Mouse (Mus musculus) right cerebral cortex, postnatal 14 days (tissue): ENCODE results near the gene Rragd.
"Not testable (repeated sequence)": the region's sequence is repeated elsewhere in the genome, so short reads cannot be mapped to it uniquely, and the experiment has no call there.

Source experiments
- DNase-seq: peaks from one replicate; pipeline ENCODE4 v3.0.0; 2022

Gene Rragd

DNA sequence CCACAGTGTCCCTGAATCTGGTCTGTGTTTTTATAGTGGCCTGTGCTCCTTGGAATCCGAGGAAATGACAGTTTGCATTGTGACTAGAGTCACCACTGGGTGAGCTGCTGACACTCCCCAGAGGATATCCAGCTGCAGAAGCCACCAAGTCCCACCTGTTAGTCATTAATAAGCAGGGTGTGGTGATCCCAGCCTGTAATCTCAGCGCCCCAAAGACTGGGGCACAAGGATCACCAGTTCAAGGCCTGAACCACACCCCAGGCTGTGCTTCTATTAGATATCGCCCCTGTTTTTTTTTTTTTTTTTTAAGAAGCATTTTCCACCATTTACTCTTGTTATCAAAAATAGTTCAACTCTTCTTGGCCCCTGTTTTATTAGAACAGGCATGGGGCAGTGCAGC, 4.2 kb downstream of the Rragd start:
- no peak for DNase-seq

DNA sequence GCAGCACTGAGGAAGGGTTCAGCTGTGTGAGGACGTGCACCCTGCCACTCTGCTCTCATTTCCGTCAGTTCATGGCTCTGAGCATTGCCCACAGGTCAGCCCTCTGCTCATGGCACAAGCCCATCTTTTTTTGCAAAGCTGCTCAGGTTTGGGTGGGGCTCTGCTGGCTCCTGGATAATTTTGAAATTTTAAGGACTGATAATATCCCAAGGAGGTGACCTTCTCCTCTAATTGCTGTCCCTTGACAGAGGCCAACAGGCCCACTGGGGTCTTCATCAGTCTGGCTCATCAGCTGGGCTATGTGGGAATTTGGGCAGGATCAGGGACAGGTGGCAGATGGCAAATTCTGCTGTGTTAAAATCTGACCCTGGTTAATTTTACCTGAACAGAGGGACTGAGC, 6.5 kb downstream of the Rragd start:
- DNase-seq: no peak

DNA sequence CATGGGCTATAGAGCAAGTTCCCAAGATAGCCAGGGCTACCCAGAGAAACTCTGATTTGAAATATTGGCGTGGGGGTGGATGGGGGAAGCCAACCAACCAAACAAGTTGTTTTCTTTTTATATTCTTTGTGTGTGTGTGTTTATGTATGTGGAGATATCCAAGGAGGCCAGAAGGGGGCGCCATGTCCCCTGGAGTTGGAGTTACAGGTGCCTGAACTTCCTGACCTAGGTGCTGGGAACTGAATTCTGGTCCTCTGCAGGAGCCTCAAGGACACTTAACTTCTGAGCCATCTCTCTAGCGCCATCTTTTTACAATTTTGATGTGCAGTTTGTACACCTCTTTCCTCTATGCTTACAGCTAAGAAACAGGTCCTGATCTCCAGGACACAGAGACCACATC, 11.3 kb downstream of the Rragd start:
- no peak for DNase-seq

DNA sequence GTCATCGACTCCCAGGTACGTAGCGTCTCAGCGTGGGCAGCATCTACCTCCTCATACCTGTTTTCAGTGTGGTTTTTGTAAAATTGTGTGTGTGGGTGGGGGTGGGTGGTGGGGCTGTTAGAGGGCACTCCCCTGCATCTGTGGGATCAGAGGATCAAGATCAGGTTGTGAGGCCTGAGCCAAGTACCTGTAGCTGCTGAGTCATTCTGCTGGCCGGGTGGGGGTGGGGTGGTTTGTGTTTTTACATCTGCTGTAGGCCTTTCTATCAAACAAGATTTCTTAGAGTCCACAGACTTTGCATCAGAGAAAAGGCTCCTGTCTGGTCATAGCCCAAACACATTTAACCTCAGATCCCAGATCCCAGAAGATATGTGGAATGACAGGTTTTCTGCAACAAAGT, 13.2 kb downstream of the Rragd start:
- DNase-seq: no peak

DNA sequence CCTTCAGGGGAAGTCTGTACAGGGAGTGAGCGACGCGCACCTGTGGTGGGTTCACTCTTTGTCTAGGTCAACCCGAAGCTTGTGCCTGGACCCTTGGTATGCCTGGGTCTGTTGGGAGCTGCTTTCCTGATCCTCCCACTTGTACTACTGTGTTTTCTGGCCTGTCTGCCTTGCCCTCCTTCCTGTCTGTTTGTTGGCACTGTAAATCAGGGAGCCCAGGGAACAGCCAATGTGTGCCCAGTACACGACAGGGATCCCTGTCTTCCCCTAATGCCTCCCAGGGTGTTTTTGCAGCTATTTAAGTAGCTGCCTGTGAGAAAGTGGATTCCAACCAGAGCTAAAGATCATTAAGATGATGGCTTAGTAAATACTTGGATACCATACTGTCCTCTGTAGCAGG, 14.7 kb downstream of the Rragd start:
- no peak for DNase-seq

DNA sequence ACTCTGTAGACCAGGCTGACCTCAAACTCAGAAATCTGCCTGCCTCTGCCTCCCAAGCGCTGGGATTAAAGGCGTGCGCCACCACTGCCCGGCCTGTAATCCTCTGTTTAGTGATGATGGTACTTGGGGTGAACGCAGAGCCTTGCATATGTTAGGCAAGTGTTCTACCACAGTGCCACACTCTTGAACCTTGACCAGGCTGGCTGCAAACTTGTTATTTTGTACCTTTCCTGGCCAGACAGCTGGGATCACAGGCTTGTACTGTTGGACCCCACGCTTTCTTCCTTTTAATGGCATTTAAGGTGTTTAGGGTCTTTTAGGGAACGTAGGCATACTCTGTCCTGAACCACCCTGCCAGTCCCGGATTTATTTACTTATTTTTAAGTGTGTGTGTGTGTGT, 16.2 kb downstream of the Rragd start:
- DNase-seq: no peak

DNA sequence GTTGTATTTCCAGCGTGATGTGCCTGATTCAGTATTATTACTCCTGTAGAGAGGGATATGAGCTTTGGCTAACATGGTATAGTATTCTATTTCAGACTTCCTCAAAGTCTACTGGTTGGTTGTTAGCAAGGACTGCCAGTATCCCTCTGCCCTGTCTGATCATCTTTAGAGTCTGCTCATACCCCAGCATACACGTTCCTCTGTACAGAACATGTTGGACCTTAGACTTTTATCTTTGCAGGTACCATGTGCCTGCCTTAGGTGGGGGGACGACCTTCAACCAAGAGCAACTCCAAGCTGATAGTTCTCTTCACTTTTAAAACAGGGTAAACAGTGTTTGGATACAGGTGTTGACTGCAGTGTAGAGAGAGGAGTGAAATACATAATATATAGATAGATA, 19.2 kb downstream of the Rragd start:
- DNase-seq: no peak

DNA sequence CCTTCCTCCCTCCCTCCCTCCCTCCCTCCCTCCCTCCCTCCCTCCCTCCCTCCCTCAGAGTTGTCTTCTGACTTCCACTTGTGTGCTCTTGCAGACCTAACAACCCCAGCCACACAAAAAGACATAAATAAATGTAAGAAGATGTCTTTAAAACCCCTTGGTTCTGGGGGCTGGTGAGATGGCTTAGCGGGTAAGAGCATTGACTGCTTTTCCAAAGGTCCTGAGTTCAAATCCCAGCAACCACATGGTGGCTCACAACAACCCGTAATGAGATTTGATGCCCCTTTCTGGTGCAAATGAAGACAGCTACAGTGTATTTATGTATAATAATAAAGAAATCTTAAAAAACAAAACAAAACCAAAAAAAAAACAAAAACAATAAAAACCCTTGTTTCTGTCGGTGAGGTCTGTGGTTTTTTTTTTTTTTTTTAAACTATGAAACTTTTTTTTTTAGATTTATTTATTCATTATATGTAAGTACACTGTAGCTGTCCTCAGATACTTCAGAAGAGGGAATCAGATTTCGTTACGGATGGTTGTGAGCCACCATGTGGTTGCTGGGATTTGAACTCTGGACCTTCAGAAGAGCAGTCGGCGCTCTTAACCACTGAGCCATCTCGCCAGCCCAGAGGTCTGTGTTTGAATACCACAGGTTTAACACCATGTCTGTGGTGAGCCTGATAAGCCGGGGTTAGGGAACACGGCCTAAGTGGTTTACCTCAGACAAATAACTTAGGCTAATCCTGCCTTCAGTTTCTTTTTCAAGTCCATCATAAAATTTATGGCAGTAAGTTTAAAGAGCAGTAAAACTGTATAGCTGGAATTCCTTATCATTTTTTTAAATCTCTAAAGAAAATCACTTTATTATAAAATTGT, 23.0 kb downstream of the Rragd start:
- DNase-seq: not testable (repeated sequence)

DNA sequence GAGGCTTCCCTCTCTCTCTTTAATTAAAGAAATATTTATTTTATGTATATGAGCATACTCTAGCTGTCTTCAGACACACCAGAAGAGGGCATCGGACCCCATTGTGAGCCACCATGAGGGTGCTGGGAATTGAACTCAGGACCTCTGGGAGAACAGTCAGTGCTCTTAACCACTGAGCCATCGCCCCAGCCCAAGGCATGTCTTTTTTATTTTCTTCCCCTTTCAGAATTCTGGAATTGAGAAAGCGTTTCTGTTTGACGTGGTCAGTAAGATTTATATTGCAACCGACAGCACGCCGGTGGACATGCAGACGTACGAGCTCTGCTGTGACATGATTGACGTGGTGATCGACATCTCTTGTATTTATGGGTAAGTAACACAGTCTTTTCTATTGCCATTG, 24.0 kb downstream of the Rragd start:
- DNase-seq: no peak

DNA sequence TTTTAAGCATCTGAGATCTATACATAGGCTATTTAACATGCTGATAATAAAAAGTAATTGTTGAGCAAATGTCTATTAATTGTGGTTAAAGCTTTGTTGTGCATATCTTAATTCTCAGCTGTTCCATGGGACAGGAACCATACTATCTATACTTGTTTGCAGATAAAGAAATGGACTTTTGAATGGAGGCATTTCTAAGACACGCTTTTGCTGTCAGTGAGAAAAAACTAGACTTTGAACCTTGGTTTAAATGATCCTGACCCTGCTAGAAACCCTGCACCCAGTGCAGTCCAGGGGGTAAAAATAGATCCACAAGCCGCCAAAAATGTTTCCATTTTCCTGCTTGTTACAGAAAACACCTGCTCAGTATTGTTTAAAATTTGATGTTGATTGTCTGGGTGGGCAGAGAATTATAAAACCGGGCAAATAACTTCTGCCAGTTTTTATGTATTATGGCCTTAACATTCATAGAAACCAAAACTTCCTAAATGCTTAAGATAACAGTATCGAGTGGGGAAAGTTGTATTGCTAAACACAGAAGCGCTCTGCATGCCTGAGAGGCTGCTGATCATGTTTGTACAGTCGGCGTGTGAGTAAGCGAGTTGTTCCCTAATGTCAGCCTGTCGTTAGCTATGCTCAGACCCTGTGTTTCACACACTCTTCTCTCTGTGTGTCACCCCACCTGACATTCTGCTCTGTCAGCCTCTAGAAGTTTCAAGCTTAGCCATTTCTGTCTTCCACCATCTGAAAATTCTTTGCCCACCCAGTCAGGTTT, 24.8 kb downstream of the Rragd start:
- no peak for DNase-seq

DNA sequence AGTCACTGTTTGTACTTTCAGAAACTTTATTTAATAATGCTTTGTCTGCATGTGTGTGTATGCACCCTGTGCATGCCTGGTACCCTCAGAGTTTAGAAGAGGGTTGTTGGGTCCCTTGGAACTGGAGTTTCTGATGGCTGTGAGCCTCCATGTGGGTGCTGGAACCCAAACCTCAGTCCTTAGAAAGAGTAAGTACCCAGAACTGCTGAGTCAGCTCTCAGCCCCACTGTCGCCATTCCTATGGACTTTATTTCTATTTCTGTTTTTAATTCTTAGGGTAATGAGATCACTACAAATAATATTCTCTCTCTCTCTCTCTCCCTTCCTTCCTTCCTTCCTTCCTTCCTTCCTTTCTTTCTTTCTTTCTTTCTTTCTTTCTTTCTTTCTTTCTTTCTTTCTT, 27.2 kb downstream of the Rragd start:
- no peak for DNase-seq

DNA sequence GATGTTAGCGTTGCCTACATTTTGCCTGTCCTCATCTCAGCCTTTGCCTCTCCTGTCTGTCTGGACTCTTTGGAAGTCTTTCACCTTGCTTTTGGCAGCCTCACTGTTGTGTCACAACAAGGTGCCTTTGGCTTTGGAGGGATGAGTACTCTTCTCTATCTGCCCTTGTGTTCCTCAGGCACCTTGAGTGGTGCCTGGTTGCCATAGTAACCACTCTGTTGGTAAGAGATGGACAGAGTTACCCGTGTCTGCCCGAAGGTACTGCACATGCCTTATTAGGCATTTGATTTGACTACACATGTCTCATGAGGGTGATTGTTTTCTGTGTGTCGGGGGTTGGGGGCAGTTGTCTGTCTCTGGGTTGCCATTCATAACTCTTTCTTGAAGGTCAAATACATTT, 29.6 kb downstream of the Rragd start:
- no peak for DNase-seq

DNA sequence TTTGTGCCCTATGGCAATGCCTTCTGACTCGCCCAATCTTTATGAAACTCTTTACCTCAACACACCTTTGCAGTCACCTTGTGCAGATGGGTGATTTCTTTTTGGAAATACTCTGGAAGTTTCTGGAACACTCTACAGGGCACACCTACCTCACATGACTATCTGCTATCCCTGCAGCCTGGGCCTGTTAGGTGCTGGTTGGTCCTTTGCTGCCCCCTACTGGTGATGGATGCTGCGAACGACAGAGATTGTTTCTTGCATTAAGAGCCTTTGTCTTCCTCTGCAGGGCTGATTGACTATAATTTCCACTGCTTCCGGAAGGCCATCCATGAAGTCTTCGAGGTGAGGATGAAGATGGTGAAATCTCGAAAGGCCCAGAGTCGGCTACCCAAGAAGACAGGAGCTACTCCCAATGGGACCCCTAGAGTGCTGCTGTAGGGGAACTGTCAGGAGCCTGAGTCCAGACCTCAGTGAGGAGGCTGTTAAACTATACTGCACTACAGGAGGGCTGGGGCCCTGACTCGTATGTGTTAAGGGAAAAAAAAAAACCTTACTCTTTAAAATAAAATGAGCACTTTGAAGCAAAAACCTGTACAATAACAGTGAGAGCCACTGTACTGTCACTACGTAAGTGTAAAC, 35.6 kb downstream of the Rragd start:
- peak; percentile 90 for DNase-seq

DNA sequence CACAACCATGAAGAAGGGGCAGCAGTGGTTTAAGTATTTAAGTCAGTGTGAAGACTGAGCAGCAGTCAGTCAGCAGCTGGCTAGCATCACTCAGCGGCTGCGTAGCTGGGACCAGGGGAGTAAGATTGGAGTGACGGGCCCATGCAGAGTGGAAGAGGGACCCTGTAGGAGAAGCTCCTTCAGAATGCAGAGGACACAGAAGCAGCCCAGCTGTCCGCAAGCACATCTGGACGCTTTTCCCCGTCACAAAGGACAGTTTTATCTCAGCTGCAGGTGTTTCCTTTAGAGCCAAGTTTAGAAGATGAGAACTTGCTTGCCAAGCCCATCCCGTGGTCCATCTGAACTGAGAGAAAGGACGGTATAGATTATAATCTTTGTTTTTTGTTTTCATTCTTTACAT, 41.6 kb downstream of the Rragd start:
- no peak for DNase-seq

DNA sequence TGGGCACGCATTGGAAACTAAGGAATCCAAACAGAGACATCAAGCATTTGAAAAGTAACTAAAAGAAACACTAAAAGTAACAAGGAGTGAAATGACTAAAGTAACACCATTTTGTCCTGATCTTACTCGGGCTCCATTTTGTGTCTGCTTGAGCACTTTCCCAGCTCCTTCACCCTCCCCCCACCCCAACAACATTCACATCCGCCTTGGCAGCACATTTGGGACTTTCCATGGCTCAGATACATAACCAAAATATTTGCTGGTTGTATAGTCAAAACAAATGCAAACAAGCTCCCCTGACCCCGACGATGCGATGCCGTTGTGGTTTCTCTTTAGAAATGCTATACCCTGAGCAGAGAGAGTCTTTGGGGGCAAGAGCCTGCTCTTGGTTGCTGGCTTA, 46.3 kb downstream of the Rragd start:
- DNase-seq: no peak

DNA sequence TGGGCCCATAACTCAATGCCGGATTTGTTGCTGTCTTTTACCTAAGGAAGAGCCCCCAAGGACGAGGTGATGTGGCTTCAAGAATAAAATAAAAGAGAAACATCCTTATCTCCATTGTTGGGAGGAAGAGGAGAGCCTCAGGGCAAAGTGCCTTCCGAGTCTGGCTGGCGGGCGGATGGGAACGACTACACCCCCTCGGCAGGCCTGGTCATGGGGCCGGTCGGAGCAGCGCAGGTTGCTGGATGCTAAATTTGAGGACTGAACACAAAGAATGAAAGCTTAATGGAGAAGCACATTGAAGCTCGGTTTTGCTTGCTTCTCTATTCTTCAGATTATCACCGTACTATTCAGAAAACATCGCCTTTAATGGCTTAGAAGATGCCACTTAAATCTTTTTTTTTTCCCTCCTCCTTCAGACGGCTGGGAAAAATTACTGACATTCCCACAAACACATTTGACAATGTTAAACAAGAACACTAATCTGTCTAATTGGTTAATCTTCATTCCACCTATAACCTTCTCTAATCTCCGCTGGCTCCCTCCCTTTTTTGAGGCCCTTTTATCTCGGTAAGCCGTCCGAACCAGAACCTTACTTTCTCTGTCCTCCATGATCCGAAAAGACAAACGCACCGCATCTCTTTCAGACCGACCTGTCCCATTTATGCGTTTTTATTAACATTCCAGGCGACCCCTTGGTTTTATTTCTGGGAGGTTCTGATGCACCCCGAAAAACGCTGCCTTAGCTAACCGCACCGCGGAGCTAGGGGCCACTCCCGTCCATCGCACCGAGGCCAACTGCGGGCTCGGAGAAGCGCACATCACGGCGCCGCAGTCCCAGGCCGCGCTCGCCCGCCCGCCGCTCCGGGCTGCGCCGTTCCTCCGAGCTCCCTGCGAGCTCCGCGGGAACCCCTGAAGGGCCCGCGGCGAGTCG, 47.7 kb downstream of the Rragd start:
- DNase-seq: peak; percentile 13

DNA sequence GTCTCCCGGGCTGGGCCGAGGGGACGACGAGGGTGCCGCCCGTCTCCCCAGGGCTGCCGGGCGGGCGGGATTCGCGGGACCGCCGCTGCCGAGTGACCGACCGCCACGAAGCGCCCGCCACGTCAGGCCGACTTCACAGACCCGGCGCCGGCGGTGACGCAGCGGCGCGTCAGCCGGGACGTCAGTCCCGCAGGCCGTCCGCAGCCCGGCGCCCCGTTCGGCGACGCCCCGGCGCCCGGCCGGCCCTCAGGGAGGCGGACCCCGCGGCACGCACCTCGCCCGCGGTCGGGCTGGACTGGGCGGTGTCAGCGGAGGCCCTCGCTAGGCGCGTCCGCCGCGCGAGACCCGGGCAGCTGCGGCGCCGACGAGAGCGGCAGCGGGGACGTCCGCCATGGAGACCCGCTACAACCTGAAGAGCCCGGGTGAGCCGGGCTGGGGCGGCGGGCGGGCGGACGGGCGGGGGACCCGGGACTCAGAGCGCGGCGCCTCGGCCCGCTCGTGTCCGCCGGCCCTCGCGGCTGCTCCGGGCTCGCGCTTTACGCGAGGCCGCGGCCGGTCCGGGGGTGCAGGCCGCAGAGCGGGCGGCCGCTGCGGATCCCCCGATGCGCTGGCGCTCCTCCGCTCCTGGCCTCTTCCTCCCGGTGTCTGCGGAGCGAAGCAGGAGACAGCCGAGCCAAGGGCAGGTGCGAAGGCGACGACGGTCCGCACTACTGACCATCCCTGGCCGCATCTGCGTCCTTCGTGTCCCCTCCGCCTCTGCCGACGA, 48.5 kb downstream of the Rragd start, which contains the start of gene Ube2j1:
TSS of gene Ube2j1 (plus strand) at position 222 of the 766 bp plus-strand sequence.
- DNase-seq: peak; percentile 89

DNA sequence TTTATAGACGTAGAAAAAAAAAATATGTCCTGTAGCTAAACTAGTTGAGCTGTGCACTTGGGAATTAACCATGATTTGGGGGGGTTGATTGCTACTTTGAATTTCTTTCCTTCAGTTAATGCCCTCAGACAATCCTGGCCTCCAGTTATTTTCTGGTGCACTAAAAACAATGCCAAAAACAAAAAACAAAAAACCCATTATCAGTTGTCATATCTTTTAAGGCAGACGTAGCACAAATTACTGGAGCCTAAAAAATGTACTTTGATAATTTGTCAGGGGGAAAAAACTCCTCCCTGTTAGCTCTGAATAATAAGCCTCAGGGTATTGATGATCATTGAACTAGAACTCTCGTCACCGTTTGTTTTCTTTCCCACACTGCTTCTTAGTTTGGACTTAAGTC, 49.2 kb downstream of the Rragd start:
- DNase-seq: no peak

DNA sequence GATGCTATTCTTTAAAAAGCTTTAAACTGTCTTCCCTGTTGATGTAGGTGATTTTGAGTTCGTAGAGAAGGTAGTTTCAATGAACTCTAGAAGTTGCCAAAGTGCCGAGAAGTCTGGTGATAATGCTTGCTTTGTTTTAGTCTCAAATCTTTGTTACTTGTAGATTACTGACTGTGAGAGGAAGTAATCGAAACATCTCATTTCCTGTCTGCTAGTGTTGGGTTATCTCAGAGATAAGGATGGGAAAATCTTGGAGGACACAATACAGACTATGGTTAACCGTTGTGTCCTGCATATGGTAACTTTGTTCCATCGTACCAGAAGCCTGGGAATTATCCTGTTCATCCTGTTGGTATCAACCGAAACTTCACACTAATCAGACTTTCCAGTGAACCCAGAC, 50.7 kb downstream of the Rragd start:
- no peak for DNase-seq

DNA sequence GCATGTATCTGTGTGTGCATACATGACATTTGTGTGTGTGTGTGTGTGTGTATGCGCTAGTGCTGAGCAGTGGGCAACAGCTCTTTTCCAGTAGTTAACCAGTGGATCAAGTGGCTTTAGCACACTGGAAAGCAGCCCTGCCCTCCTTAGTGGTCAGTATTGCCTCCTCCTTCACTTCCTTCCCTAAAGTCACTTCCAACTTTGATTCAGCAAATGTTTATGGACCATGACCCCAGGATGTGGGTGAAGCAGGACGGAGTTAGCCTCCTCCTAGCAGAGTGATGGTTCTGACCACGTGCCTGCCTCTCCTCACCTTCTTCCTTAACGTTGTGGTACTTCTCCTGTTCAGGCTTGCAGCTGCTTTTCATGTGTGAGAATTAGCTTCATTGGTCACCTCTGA, 57.0 kb downstream of the Rragd start:
- DNase-seq: no peak

DNA sequence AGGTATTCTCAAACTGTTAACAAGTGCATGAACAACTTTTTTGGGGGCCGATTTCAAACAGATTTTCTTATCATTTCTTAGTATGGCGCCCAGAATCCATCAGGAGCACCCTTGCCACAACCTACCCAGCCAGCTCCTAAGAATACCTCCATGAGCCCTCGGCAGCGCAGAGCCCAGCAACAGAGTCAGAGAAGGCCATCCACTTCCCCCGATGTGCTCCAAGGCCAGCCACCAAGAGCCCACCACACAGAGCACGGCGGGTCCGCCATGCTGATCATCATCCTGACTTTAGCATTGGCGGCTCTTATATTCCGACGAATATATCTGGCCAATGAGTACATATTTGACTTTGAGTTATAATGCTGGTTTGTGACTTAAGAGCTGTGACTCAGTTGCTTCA, 66.8 kb downstream of the Rragd start:
- DNase-seq: no peak

DNA sequence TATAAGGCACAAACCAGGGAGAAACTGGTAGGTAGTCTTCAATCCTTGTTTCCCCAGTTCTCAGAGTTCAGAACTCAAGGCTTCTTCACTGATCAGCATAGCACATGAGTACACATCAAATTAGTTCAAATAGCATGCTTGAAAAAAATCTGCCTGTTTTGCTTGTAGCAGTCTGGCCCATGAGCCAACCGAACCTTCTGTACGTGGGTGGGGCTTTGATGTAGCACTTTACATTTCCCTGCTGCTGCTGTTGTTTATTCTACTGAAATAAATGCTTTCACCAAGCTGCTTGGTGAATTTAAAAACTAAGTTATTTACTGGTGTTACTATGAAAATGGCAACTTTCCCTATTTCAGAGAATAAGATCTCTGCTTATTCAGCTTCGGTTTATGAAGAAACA, 69.2 kb downstream of the Rragd start:
- no peak for DNase-seq
